Mouse (Mus musculus) liver, postnatal 0 days (tissue): ENCODE data around the gene Azin2.

Source experiments
- CTCF ChIP-seq: sonication (generic); IDR thresholded peaks from 2 replicates; pipeline ENCODE4 v1.5.1; 2016; ENCODE audit warnings: antibody characterized with exemption, low read depth
- EP300 ChIP-seq: IDR thresholded peaks from 2 replicates; pipeline ENCODE4 v1.6.1; 2016; ENCODE audit warnings: antibody characterized with exemption, low read depth, mild to moderate bottlenecking

DNA sequence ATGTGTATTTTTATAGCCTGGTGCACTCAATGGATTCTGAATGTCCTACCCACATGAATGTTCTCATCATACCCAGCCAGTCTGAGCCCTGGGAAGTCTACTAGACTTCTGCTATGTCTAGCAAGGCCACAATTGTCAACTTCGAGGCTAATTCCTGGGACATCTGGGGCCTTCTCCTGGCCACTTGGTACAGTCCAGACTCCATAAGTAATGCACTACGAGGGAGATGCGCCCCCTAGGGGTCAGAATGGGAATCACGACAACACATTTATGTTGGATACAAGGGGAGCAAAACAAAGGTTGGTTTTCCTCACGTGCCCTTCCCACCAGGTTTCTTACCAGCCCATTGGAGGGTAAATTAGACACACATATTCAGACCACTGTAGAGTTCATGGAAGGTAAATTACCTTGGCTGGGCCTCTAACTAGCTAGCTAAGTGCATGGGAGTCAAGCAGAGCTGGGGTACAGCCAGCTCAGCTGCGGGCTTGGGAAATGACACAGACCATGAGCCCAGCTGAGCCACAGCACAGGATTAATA lies 14.0 kb downstream of the Azin2 start:
- TF ChIP-seq CTCF (peak; percentile 82), EP300 (no peak)
